Mouse (Mus musculus): ENCODE data around the gene Vmn2r83. TPM values are rescaled to one million over a fixed set of nuclear protein-coding genes. Genes with fewer than 3 reads are reported as not detected.

The Vmn2r83 gene
- polyA plus RNA-seq, 1 experiment from 2014 or later, result not detected

- H3K4me1 ChIP-seq (replicated peaks), result peaks cover 15% of the 10 kb centered on the region
- 0 out of 2 replicates have a peak, but pooled peaks cover 5% of the 10 kb centered on the region for H3K36me3 ChIP-seq
- peaks cover 12% of the 10 kb centered on the region for H3K27me3 ChIP-seq
- no peak for ATAC-seq
- no peak overlapping the region for H3K4me3 ChIP-seq (replicated peaks)
- WGBS, result 69% methylated on average over 8 of the region's 8 CpGs
- H3K9me3 ChIP-seq, result no peaks in the 10 kb centered on the region
- no peak overlapping the region for H3K4me2 ChIP-seq (replicated peaks)
- H3K27ac ChIP-seq, result no peak overlapping the region
- H3K9ac ChIP-seq (replicated peaks), result no peak overlapping the region
Observed at GRCm38 (mm10) chr10:79530241-79530640, 61.7 kb downstream of the Vmn2r83 start.

GRCm38 (mm10) chr10:79530721-79531120 lies 62.2 kb downstream of the Vmn2r83 start:
- H3K27me3 ChIP-seq, result peaks cover 12% of the 10 kb centered on the region
- ATAC-seq, result no peak
- 95% methylated on average over 13 of the region's 13 CpGs for WGBS

GRCm38 (mm10) chr10:79531593-79531992 lies 63.1 kb downstream of the Vmn2r83 start:
- Histone ChIP-seq H3K4me3 (replicated peaks) (no peak overlapping the region), H3K27me3 (peaks cover 12% of the 10 kb centered on the region), H3K27ac (no peak overlapping the region), H3K9me3 (no peaks in the 10 kb centered on the region), H3K4me1 (replicated peaks) (peaks cover 15% of the 10 kb centered on the region), H3K4me2 (replicated peaks) (no peak overlapping the region), H3K9ac (replicated peaks) (no peak overlapping the region), H3K36me3 (0 out of 2 replicates have a peak, but pooled peaks cover 5% of the 10 kb centered on the region)
- 92% methylated on average over 3 of the region's 3 CpGs for WGBS
- ATAC-seq, result no peak

More at GRCm38 (mm10) chr10:79530721-79531120, 62.2 kb downstream of the Vmn2r83 start:
- H3K4me1 ChIP-seq (replicated peaks), result peaks cover 15% of the 10 kb centered on the region
- no peak overlapping the region for H3K9ac ChIP-seq (replicated peaks)
- no peaks in the 10 kb centered on the region for H3K9me3 ChIP-seq
- H3K4me2 ChIP-seq (replicated peaks), result no peak overlapping the region
- no peak overlapping the region for H3K4me3 ChIP-seq (replicated peaks)
- no peak overlapping the region for H3K27ac ChIP-seq
- 0 out of 2 replicates have a peak, but pooled peaks cover 5% of the 10 kb centered on the region for H3K36me3 ChIP-seq

GRCm38 (mm10) chr10:79532678-79533077 lies 64.1 kb downstream of the Vmn2r83 start:
- no peaks in the 10 kb centered on the region for H3K9me3 ChIP-seq
- H3K36me3 ChIP-seq, result no peaks in the 10 kb centered on the region
- peaks cover 12% of the 10 kb centered on the region for H3K27me3 ChIP-seq
- H3K27ac ChIP-seq, result no peak overlapping the region
- ATAC-seq, result 0 out of 2 replicates have a peak, but pooled peaks have one; percentile 10
- peaks cover 15% of the 10 kb centered on the region for H3K4me1 ChIP-seq (replicated peaks)
- H3K4me2 ChIP-seq (replicated peaks), result peak overlapping the region; percentile 93
- peak overlapping the region; percentile 70; the same call in 1 of the 2 replicates for H3K9ac ChIP-seq (replicated peaks)
- WGBS, result 29% methylated on average over 3 of the region's 3 CpGs
- peak overlapping the region; percentile 59 for H3K4me3 ChIP-seq (replicated peaks)

- peak; percentile 74 for ATAC-seq
- H3K27me3 ChIP-seq, result peaks cover 12% of the 10 kb centered on the region
- peak within 1 kb of the TSS; percentile 93 for H3K4me2 ChIP-seq (replicated peaks)
- no peak within 1 kb of the TSS for H3K27ac ChIP-seq
- peak within 1 kb of the TSS; percentile 70 for H3K9ac ChIP-seq (replicated peaks)
- peak within 1 kb of the TSS; percentile 59 for H3K4me3 ChIP-seq (replicated peaks)
- H3K36me3 ChIP-seq, result peaks cover 6% of the 10 kb centered on the region
- WGBS, result under 1% methylated on average over 51 of the region's 52 CpGs
- peaks cover 15% of the 10 kb centered on the region for H3K4me1 ChIP-seq (replicated peaks)
- H3K9me3 ChIP-seq, result no peaks in the 10 kb centered on the region
Observed at GRCm38 (mm10) chr10:79533126-79533911, 64.8 kb downstream of the Vmn2r83 start, which contains the start of gene Plpp2. Plpp2 (minus strand) TSS chr10:79533796.

- ATAC-seq, result no peak
- peak overlapping the region; percentile 93; the same call in 1 of the 2 replicates for H3K4me2 ChIP-seq (replicated peaks)
- no peak overlapping the region for H3K4me3 ChIP-seq (replicated peaks)
- H3K9ac ChIP-seq (replicated peaks), result no peak overlapping the region
- H3K27me3 ChIP-seq, result peaks cover 12% of the 10 kb centered on the region
- peaks cover 15% of the 10 kb centered on the region for H3K4me1 ChIP-seq (replicated peaks)
- H3K27ac ChIP-seq, result no peak overlapping the region
- H3K9me3 ChIP-seq, result no peaks in the 10 kb centered on the region
- 93% methylated on average over 2 of the region's 2 CpGs for WGBS
- H3K36me3 ChIP-seq, result peaks cover 17% of the 10 kb centered on the region
Observed at GRCm38 (mm10) chr10:79534426-79534825, 65.9 kb downstream of the Vmn2r83 start.

GRCm38 (mm10) chr10:79535431-79535830 lies 66.9 kb downstream of the Vmn2r83 start:
- WGBS, result 76% methylated on average over 1 of the region's 1 CpGs

GRCm38 (mm10) chr10:79536461-79537080 lies 68.0 kb downstream of the Vmn2r83 start:
- Histone ChIP-seq H3K4me1 (replicated peaks) (peaks cover 15% of the 10 kb centered on the region), H3K27ac (no peak overlapping the region), H3K9me3 (no peaks in the 10 kb centered on the region), H3K9ac (replicated peaks) (no peak overlapping the region), H3K36me3 (peaks cover 39% of the 10 kb centered on the region), H3K27me3 (peaks cover 12% of the 10 kb centered on the region), H3K4me2 (replicated peaks) (no peak overlapping the region), H3K4me3 (replicated peaks) (no peak overlapping the region)
- no peak for ATAC-seq
- WGBS, result 74% methylated on average over 12 of the region's 12 CpGs

More at GRCm38 (mm10) chr10:79535431-79535830, 66.9 kb downstream of the Vmn2r83 start:
- peaks cover 15% of the 10 kb centered on the region for H3K4me1 ChIP-seq (replicated peaks)
- no peak overlapping the region for H3K4me3 ChIP-seq (replicated peaks)
- H3K9me3 ChIP-seq, result no peaks in the 10 kb centered on the region
- H3K27me3 ChIP-seq, result peaks cover 12% of the 10 kb centered on the region
- H3K9ac ChIP-seq (replicated peaks), result no peak overlapping the region
- no peak for ATAC-seq
- no peak overlapping the region for H3K27ac ChIP-seq
- H3K36me3 ChIP-seq, result peaks cover 27% of the 10 kb centered on the region
- no peak overlapping the region for H3K4me2 ChIP-seq (replicated peaks)

GRCm38 (mm10) chr10:79537271-79537670 lies 68.7 kb downstream of the Vmn2r83 start:
- no peak overlapping the region for H3K27ac ChIP-seq
- WGBS, result 93% methylated on average over 7 of the region's 7 CpGs
- no peak overlapping the region for H3K9ac ChIP-seq (replicated peaks)
- no peak overlapping the region for H3K4me3 ChIP-seq (replicated peaks)
- peaks cover 12% of the 10 kb centered on the region for H3K27me3 ChIP-seq
- peaks cover 15% of the 10 kb centered on the region for H3K4me1 ChIP-seq (replicated peaks)
- no peaks in the 10 kb centered on the region for H3K9me3 ChIP-seq
- H3K36me3 ChIP-seq, result peaks cover 46% of the 10 kb centered on the region
- no peak for ATAC-seq
- H3K4me2 ChIP-seq (replicated peaks), result no peak overlapping the region

- Histone ChIP-seq H3K9me3 (no peaks in the 10 kb centered on the region), H3K4me2 (replicated peaks) (no peak overlapping the region), H3K4me1 (replicated peaks) (peaks cover 12% of the 10 kb centered on the region), H3K4me3 (replicated peaks) (no peak overlapping the region), H3K9ac (replicated peaks) (no peak overlapping the region), H3K27me3 (peaks cover 12% of the 10 kb centered on the region; the same call in 1 of the 2 replicates), H3K36me3 (peaks cover 51% of the 10 kb centered on the region), H3K27ac (no peak overlapping the region)
- WGBS, result 95% methylated on average over 2 of the region's 2 CpGs
- no peak for ATAC-seq
Observed at GRCm38 (mm10) chr10:79537781-79538180, 69.2 kb downstream of the Vmn2r83 start.

GRCm38 (mm10) chr10:79538323-79538722 lies 69.8 kb downstream of the Vmn2r83 start:
- Histone ChIP-seq H3K4me2 (replicated peaks) (no peak overlapping the region), H3K4me3 (replicated peaks) (no peak overlapping the region), H3K4me1 (replicated peaks) (peaks cover 7% of the 10 kb centered on the region), H3K9ac (replicated peaks) (no peak overlapping the region), H3K27ac (no peak overlapping the region), H3K36me3 (peaks cover 56% of the 10 kb centered on the region), H3K27me3 (peaks cover 12% of the 10 kb centered on the region; the same call in 1 of the 2 replicates), H3K9me3 (no peaks in the 10 kb centered on the region)
- no peak for ATAC-seq
- 92% methylated on average over 3 of the region's 3 CpGs for WGBS

GRCm38 (mm10) chr10:79538873-79539272 lies 70.3 kb downstream of the Vmn2r83 start:
- Histone ChIP-seq H3K27ac (no peak overlapping the region), H3K36me3 (peaks cover 62% of the 10 kb centered on the region)
- 84% methylated on average over 4 of the region's 4 CpGs for WGBS

More at GRCm38 (mm10) chr10:79538873-79539272, 70.3 kb downstream of the Vmn2r83 start:
- Histone ChIP-seq H3K4me1 (replicated peaks) (peaks cover 2% of the 10 kb centered on the region), H3K4me2 (replicated peaks) (no peak overlapping the region), H3K9me3 (no peaks in the 10 kb centered on the region), H3K4me3 (replicated peaks) (no peak overlapping the region), H3K9ac (replicated peaks) (no peak overlapping the region), H3K27me3 (peaks cover 11% of the 10 kb centered on the region; the same call in 1 of the 2 replicates)
- no peak for ATAC-seq

All from midbrain, embryonic 13.5 days (tissue).